Comparison of ENCODE assay signal across 30 mouse cellular contexts in genomic region chr7:89527430-89527856, GRCm38 (mm10). TPM values are rescaled to one million over a fixed set of nuclear protein-coding genes. Genes with fewer than 3 reads are reported as not detected.
DNase-seq lines count a peak whose midpoint lies in the region; ATAC-seq and TF ChIP-seq lines count a peak whose summit lies in the region.
"Had no signal": no experiment of that assay in that cellular context is flagged by ENCODE, and none has a peak within 500 bp of the region (broad histone marks: within the 10 kb centered on the region; RNA-seq: fewer than 3 reads in every experiment).

No protein-coding gene starts in this region.

- no peak for ATAC-seq in heart, embryonic 13.5 days (ENCODE audit: extremely low read depth, insufficient number of reproducible peaks, low FRiP score, low TSS enrichment)
- no peak for ATAC-seq in embryonic facial prominence, embryonic 13.5 days (ENCODE audit: insufficient number of reproducible peaks, insufficient read depth, low FRiP score, low TSS enrichment, low read depth)
- ATAC-seq in megakaryocyte-erythroid progenitor cell, adult 5-6 weeks (replicated peaks; ENCODE audit: low FRiP score, low TSS enrichment, poor library complexity, severe bottlenecking), result peak; percentile 55; the same call in 1 of the 2 replicates
- ATAC-seq in forebrain, embryonic 13.5 days, result no peak
- ATAC-seq: forebrain, embryonic 15.5 days; inflammation-experienced regulatory T-cells, adult 6 months; lung, postnatal 0 days had no signal

- H3K4me1 ChIP-seq in heart, embryonic 13.5 days, result peaks cover 19% of the 10 kb centered on the region
- peaks cover 23% of the 10 kb centered on the region for H3K4me1 ChIP-seq in embryonic facial prominence, embryonic 13.5 days
- no peaks in the 10 kb centered on the region for H3K4me1 ChIP-seq in forebrain, embryonic 13.5 days
- H3K4me1 ChIP-seq: forebrain, embryonic 15.5 days; hindbrain, embryonic 15.5 days; kidney, embryonic 15.5 days had no signal

- H3K27ac ChIP-seq in gastrocnemius, adult 2 months, result peak overlapping the region; percentile 89
- peak overlapping the region; percentile 80; the same call in 1 of the 2 replicates for H3K27ac ChIP-seq in heart, embryonic 13.5 days (replicated peaks)
- H3K27ac ChIP-seq in embryonic facial prominence, embryonic 13.5 days, result peak overlapping the region; percentile 74
- no peak overlapping the region for H3K27ac ChIP-seq in forebrain, embryonic 13.5 days
- H3K27ac ChIP-seq: forebrain, embryonic 15.5 days; hindbrain, embryonic 15.5 days; kidney, embryonic 15.5 days; layer of hippocampus, adult 2 months; stomach, postnatal 0 days had no signal

- H3K36me3 ChIP-seq in heart, embryonic 13.5 days, result no peaks in the 10 kb centered on the region
- no peaks in the 10 kb centered on the region for H3K36me3 ChIP-seq in embryonic facial prominence, embryonic 13.5 days
- no peaks in the 10 kb centered on the region for H3K36me3 ChIP-seq in forebrain, embryonic 13.5 days (ENCODE audit: poor library complexity, severe bottlenecking)
- H3K36me3 ChIP-seq: forebrain, embryonic 15.5 days; G1E; hindbrain, embryonic 15.5 days; kidney, embryonic 15.5 days had no signal

- intact Hi-C loops in gastrocnemius, adult 2 months (cut with DNase I), result no loop called here
- intact Hi-C loops in left cerebral cortex, postnatal 25 days (cut with DNase I), result no loop called here

- no peaks in the 10 kb centered on the region for H3K9me3 ChIP-seq in heart, embryonic 13.5 days
- H3K9me3 ChIP-seq in embryonic facial prominence, embryonic 13.5 days, result no peaks in the 10 kb centered on the region
- no peaks in the 10 kb centered on the region for H3K9me3 ChIP-seq in forebrain, embryonic 13.5 days (replicated peaks)
- H3K9me3 ChIP-seq: forebrain, embryonic 15.5 days; G1E; hindbrain, embryonic 15.5 days; kidney, embryonic 15.5 days had no signal

- peak overlapping the region; percentile 47; the same call in 1 of the 2 replicates for H3K4me2 ChIP-seq in heart, embryonic 13.5 days
- peak overlapping the region; percentile 10 for H3K4me2 ChIP-seq in embryonic facial prominence, embryonic 13.5 days
- H3K4me2 ChIP-seq in forebrain, embryonic 13.5 days, result no peak overlapping the region
- H3K4me2 ChIP-seq: forebrain, embryonic 15.5 days; hindbrain, embryonic 15.5 days; kidney, embryonic 15.5 days had no signal

- TF ChIP-seq CTCF in gastrocnemius, adult 2 months (IDR thresholded peaks at IDR 0.05), result no peak

- H3K4me3 ChIP-seq in gastrocnemius, adult 2 months, result peak overlapping the region; percentile 67; the same call in 1 of the 2 replicates
- H3K4me3 ChIP-seq in heart, embryonic 13.5 days, result no peak overlapping the region
- H3K4me3 ChIP-seq in embryonic facial prominence, embryonic 13.5 days, result no peak overlapping the region
- H3K4me3 ChIP-seq in forebrain, embryonic 13.5 days, result no peak overlapping the region
- H3K4me3 ChIP-seq: forebrain, embryonic 15.5 days; hindbrain, embryonic 15.5 days; kidney, embryonic 15.5 days; layer of hippocampus, adult 2 months had no signal

- WGBS in heart, embryonic 13.5 days, result 59% methylated on average over 4 of the region's 4 CpGs
- 67% methylated on average over 4 of the region's 4 CpGs for WGBS in embryonic facial prominence, embryonic 13.5 days
- 82% methylated on average over 4 of the region's 4 CpGs for WGBS in forebrain, embryonic 13.5 days

- no peak for DNase-seq in gastrocnemius, adult 2 months
- no peak for DNase-seq in gastrocnemius, adult 18-20 months (ENCODE audit: low spot score)
- no peak for DNase-seq in heart, adult 8-10 months (ENCODE audit: low spot score)
- no peak for DNase-seq in left cerebral cortex, postnatal 25 days (ENCODE audit: low spot score in 2 of 2)
- DNase-seq: adrenal gland, adult 8-10 months; cerebellum, adult 8-10 months; cerebellum, postnatal 25 days; gastrocnemius, postnatal 10 days; kidney, adult 18-20 months; kidney, postnatal 36 days; left cerebral cortex, postnatal 4 days; lung, adult 18-20 months; lung, postnatal 4 days; midbrain, embryonic 14.5 days; right cerebral cortex, postnatal 4 days; thymus, adult 18-20 months; thymus, postnatal 25 days had no signal

- H3K9ac ChIP-seq in heart, embryonic 13.5 days, result peak overlapping the region; percentile 20; the same call in 1 of the 2 replicates
- 0 out of 2 replicates have a peak overlapping the region, but pooled peaks have one; percentile 40 for H3K9ac ChIP-seq in embryonic facial prominence, embryonic 13.5 days
- H3K9ac ChIP-seq in forebrain, embryonic 13.5 days, result no peak overlapping the region
- H3K9ac ChIP-seq: forebrain, embryonic 15.5 days; hindbrain, embryonic 15.5 days; kidney, embryonic 15.5 days had no signal

- H3K27me3 ChIP-seq in heart, embryonic 13.5 days (replicated peaks), result peaks cover under 1% of the 10 kb centered on the region; the same call in 1 of the 2 replicates
- no peaks in the 10 kb centered on the region for H3K27me3 ChIP-seq in embryonic facial prominence, embryonic 13.5 days
- no peaks in the 10 kb centered on the region for H3K27me3 ChIP-seq in forebrain, embryonic 13.5 days
- H3K27me3 ChIP-seq: forebrain, embryonic 15.5 days; hindbrain, embryonic 15.5 days; kidney, embryonic 15.5 days had no signal

RNA-seq across cellular contexts. Expression of gene Prss23, which starts 0.5 kb away (rescaled TPM):
- 10 to 100 TPM; 40.4 to 72.1 TPM for total RNA-seq in gastrocnemius, adult 2 months (2021)
- 10 to 100 TPM; 59.0 to 63.7 TPM for total RNA-seq in gastrocnemius, adult 18-20 months (2021)
- 32.3 and 33.7 TPM in 2 replicates for polyA plus RNA-seq in heart, embryonic 13.5 days (2015; fragmentation: Nextera tagmentation; extraction: Ambion mirVana)
- 10 to 100 TPM; 12.3 to 19.3 (median 17.8) TPM for total RNA-seq in heart, adult 8-10 months (2022)
- polyA plus RNA-seq in embryonic facial prominence, embryonic 13.5 days (2015; fragmentation: Nextera tagmentation; extraction: Ambion mirVana), result 105 and 109 TPM in 2 replicates
- not detected in 2 replicates for total RNA-seq in megakaryocyte-erythroid progenitor cell, adult 5-6 weeks (2014; fragmentation: Nextera tagmentation)
- not detected in 2 replicates for total RNA-seq in megakaryocyte-erythroid progenitor cell, adult 5-6 weeks (2017)
- total RNA-seq in left cerebral cortex, postnatal 25 days (2021), result 10 to 100 TPM; 18.2 to 19.0 TPM
- polyA plus RNA-seq in forebrain, embryonic 13.5 days (2015; fragmentation: Nextera tagmentation; extraction: Ambion mirVana), result 13.0 and 13.8 TPM in 2 replicates
- total RNA-seq: hematopoietic stem cell, adult 5-6 weeks had no signal
- polyA plus RNA-seq: G1E; inflammation-experienced regulatory T-cells, adult 6 months had no signal

Comparison
In these comparisons a context has a peak if more than half of its experiments do, and no peak if none do; other contexts are left out.
1. RNA of gene Prss23, which starts 0.5 kb away (total RNA-seq): 40.4 to 72.1 TPM in gastrocnemius, adult 2 months, 59.0 to 63.7 TPM in gastrocnemius, adult 18-20 months, 18.2 to 19.0 TPM in left cerebral cortex, postnatal 25 days and 12.3 to 19.3 TPM in heart, adult 8-10 months; not detected in megakaryocyte-erythroid progenitor cell, adult 5-6 weeks; every median in the first group is over 10 times any median in the second.